Mouse (Mus musculus): Measurements from ENCODE around the gene Fars2.
"Not testable (repeated sequence)": the region's sequence is repeated elsewhere in the genome, so short reads cannot be mapped to it uniquely, and the experiment has no call there.

The Fars2 gene

GRCm38 (mm10) chr13:36140247-36141016 lies 23.2 kb downstream of the Fars2 start:
- DNase-seq (ENCODE audit: low read depth): no peak

- no peak for DNase-seq (ENCODE audit: low read depth)
These were observed 28.4 kb downstream of the Fars2 start for GRCm38 (mm10) chr13:36145601-36146000.

GRCm38 (mm10) chr13:36149175-36149939 lies 32.1 kb downstream of the Fars2 start:
- DNase-seq (ENCODE audit: low read depth): no peak

- DNase-seq (ENCODE audit: low read depth): no peak
These were observed 33.1 kb downstream of the Fars2 start for GRCm38 (mm10) chr13:36150272-36150671.

- DNase-seq (ENCODE audit: low read depth): no peak
These were observed 35.7 kb downstream of the Fars2 start for GRCm38 (mm10) chr13:36152728-36153498.

GRCm38 (mm10) chr13:36156340-36156931 lies 39.2 kb downstream of the Fars2 start:
- DNase-seq (ENCODE audit: low read depth): no peak

- no peak for DNase-seq (ENCODE audit: low read depth)
These were observed 46.2 kb downstream of the Fars2 start for GRCm38 (mm10) chr13:36163411-36163810.

GRCm38 (mm10) chr13:36163898-36164297 lies 46.7 kb downstream of the Fars2 start:
- no peak for DNase-seq (ENCODE audit: low read depth)

GRCm38 (mm10) chr13:36172981-36173380 lies 55.8 kb downstream of the Fars2 start:
- not testable (repeated sequence) for DNase-seq (ENCODE audit: low read depth)

- DNase-seq (ENCODE audit: low read depth): no peak
These were observed 56.9 kb downstream of the Fars2 start for GRCm38 (mm10) chr13:36174101-36174500.

GRCm38 (mm10) chr13:36174772-36175171 lies 57.6 kb downstream of the Fars2 start:
- DNase-seq (ENCODE audit: low read depth): no peak

- no peak for DNase-seq (ENCODE audit: low read depth)
These were observed 64.0 kb downstream of the Fars2 start for GRCm38 (mm10) chr13:36181231-36181630.

GRCm38 (mm10) chr13:36190577-36190976 lies 73.4 kb downstream of the Fars2 start:
- no peak for DNase-seq (ENCODE audit: low read depth)

- DNase-seq (ENCODE audit: low read depth): no peak
These were observed 76.4 kb downstream of the Fars2 start for GRCm38 (mm10) chr13:36193484-36194113.

GRCm38 (mm10) chr13:36199288-36199687 lies 82.1 kb downstream of the Fars2 start:
- no peak for DNase-seq (ENCODE audit: low read depth)

GRCm38 (mm10) chr13:36200453-36200852 lies 83.2 kb downstream of the Fars2 start:
- no peak for DNase-seq (ENCODE audit: low read depth)

GRCm38 (mm10) chr13:36202496-36202895 lies 85.3 kb downstream of the Fars2 start:
- DNase-seq (ENCODE audit: low read depth): no peak

- peak; percentile 41 for DNase-seq (ENCODE audit: low read depth)
These were observed 85.8 kb downstream of the Fars2 start for GRCm38 (mm10) chr13:36203014-36203413.

- DNase-seq (ENCODE audit: low read depth): no peak
These were observed 87.1 kb downstream of the Fars2 start for GRCm38 (mm10) chr13:36204320-36204719.

GRCm38 (mm10) chr13:36210965-36211364 lies 93.8 kb downstream of the Fars2 start:
- DNase-seq (ENCODE audit: low read depth): no peak

- DNase-seq (ENCODE audit: low read depth): no peak
These were observed 96.8 kb downstream of the Fars2 start for GRCm38 (mm10) chr13:36214056-36214455.

GRCm38 (mm10) chr13:36216005-36216404 lies 98.8 kb downstream of the Fars2 start:
- DNase-seq (ENCODE audit: low read depth): no peak
